Mouse (Mus musculus) spleen, adult 18-20 months (tissue): ENCODE results near the gene Dusp11.
"Not testable (repeated sequence)": the region's sequence is repeated elsewhere in the genome, so short reads cannot be mapped to it uniquely, and the experiment has no call there.

Experiments
- DNase-seq, 2 experiments: peaks; one replicate each; pipeline ENCODE4 v3.0.0; 2022; ENCODE audit warnings: mixed read lengths in 2 of 2

Gene Dusp11

GRCm38 (mm10) chr6:85935646-85936045 is 25.8 kb downstream of the Dusp11 start:
- no peak for DNase-seq

- no peak for DNase-seq
Measured at GRCm38 (mm10) chr6:85934047-85934446, 27.4 kb downstream of the Dusp11 start.

DNA sequence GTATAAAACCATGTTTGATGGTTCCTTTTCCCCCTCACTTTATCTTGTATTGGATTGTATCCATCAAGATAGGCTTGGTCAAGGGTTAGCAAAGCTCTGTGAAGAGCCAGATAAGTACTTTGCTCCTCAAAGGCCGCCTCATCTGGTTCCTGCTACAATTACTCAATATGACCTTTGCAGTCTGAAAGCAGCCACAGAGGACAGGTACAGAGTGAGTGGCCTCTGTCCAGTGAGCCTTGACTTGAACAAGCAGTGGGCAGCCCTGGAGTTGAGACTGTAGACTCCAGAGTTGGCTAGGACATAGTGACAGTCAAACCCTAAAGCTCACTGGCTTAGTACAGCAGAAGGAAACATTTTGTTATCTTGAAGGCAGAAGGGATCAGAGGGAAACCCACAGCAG is 32.2 kb downstream of the Dusp11 start:
- no peak for DNase-seq

DNA sequence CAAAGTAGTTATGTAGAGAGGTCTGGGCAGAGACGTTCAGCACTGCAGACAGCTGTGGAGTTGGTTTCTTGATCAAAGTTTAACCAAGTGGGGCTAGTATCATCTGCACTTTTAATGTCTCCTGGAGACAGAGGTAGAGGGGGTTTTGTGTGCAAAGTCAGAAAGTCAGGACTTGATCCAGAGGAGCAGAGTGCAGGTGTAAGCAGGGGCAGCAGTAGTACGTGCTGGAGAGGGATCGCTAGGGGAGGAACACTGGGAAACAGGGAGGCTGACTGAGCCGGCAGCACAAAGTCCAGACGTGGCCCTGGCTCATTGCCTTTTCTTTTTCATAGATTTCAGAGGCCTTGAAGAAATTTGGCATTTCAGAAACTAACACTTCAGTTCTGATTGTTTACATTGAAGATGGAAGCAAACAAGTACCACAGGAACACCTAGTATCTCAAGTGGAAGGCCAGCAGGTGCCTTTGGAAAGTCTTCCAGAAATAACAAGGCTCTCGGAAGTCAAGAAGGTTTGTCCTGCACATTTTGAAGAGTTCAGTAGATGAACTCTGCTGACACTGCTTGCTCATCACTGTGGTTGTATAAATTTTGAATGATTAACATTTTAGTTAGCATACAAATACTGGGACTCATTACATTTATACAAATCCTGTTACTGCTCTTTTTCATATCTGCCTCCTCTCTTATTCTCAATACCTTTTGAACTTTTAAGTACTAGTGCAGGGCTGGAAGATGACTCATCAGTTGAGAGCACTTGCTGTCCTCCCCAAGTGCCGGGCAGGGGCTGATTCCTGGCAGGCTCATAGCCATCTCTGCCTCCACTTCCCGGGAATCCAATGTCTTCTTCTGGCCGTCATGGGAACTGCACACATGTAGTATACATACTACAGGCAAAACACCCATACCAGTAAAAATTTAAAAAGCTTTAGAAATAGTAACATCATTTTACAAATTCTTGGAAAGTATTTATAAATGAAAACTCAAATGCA is 33.7 kb downstream of the Dusp11 start:
- DNase-seq: no peak

DNA sequence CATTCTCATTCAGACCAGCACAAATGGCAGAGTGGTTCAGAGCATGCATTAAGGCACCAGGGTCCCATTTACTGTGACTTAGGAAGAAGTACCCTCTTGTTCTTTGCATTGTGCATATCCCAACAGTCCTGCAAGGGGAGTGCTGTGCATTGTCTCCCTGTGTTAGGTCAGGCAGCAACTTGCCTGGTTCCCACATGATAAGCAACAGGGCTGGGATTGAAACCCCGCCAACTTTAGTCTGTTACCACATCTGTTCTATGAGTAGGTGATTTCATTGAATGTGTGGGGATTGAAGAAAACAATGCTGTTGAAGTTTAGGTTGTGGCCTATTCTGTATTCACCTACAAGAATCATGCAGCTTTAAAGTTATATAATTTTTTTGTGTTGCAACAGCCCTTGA is 34.8 kb downstream of the Dusp11 start:
- no peak for DNase-seq

DNA sequence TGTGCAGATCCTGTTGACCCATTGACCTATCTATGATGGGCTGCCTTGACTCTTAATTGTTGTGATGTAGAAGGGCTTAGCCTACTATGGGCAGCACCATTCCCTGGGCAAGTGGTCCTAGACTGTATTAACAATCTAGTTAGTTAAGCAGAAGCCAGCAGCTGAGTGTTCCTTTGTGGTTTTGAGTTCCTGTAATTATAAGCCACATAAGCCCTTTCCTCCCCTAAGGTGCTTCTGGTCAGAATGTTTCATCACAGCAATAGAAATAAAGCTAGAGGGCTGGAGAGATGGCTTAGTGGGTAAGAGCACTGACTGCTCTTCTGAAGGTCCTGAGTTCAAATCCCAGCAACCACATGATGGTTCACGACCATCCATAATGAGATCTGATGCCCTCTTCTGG is 37.8 kb downstream of the Dusp11 start:
- no peak for DNase-seq

- DNase-seq: no peak
Measured at GRCm38 (mm10) chr6:85919401-85919800, 42.1 kb downstream of the Dusp11 start.

- not testable (repeated sequence) for DNase-seq
Measured at GRCm38 (mm10) chr6:85918341-85918740, 43.1 kb downstream of the Dusp11 start.

GRCm38 (mm10) chr6:85916596-85916995 is 44.9 kb downstream of the Dusp11 start:
- no peak for DNase-seq

GRCm38 (mm10) chr6:85915539-85916513 is 45.6 kb downstream of the Dusp11 start, which contains the start of gene Nat8f1:
Gene Nat8f1, minus strand, starts transcription at chr6:85915687.
- DNase-seq: peak; percentile 76 to 82

DNA sequence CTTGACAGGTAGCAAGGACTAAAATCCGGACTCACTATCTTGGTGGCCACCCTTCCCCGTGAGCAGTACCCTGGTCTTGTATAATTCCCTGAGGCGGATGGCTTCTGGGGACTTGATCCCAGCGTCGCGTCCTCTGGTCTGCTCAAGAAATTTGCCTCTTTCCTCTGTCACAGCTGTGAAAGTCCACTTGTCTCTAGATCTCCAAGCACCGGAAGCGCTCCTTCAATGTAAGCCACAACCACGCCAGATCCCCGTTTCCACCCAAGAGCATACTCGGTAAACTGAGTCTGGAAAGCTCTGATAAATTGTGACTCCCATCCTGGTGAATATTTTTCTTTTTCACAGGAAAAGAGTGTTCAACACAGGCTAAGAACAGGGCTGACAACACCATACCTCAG is 46.3 kb downstream of the Dusp11 start:
- DNase-seq: no peak

DNA sequence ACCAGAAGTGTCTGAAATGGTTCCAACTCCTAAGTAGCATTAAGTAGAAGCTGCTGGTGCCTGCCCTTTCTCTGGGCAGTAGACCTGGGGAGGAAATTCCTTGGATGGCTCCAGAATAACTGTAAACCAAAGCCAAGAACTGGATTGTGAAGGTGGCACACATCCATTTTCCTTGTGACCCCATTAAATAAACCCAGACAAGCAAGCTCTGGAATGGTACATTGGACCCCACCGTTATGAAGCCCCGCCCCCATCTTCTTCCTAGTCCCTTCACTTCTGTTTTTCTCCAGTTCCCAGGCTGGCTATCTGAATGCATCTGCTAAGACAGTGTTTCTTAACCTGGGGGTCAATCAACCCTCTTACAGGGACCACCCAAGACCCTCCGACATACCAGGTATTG is 49.9 kb downstream of the Dusp11 start, which contains the start of gene Tprkb:
Tprkb (plus strand) TSS at position 279 of the 400 bp plus-strand sequence.
- no peak for DNase-seq

DNA sequence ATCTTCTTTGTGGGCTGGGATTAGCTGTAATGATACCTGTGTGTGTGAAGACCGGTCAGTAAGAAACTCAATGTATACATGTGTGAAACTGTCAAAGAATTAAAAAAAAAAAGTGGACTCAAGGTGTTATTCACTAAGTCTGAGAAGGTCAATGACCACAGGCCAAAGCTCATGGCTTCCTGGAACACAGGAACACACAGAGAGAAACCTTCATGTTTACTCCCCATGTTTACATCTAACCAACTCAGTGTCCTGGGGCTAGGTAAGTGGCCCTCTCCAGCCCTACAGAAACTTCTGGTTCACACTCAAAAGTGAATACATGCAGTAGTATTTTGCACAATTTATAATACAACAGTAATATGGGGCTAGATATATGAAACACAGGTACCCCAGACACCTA is 51.8 kb downstream of the Dusp11 start:
- DNase-seq: no peak

DNA sequence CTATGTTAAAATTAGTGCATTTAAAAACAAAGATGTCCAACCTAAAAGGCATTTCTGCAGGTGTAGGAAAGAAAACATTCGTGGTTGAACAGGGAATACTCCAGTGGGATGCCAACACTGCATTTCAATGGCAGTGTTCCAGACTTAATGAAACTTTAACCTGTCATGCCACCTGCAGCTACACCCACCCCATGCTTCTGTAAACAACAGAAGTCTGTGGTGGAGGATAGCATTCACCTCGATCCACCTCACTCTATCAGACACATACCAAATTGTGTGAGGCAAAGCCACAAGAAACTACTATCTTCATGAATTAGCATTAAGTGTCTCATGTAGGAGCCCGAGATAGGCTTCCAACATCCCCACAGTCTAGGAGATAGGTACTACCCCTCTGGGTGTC is 53.1 kb downstream of the Dusp11 start:
- DNase-seq: no peak

DNA sequence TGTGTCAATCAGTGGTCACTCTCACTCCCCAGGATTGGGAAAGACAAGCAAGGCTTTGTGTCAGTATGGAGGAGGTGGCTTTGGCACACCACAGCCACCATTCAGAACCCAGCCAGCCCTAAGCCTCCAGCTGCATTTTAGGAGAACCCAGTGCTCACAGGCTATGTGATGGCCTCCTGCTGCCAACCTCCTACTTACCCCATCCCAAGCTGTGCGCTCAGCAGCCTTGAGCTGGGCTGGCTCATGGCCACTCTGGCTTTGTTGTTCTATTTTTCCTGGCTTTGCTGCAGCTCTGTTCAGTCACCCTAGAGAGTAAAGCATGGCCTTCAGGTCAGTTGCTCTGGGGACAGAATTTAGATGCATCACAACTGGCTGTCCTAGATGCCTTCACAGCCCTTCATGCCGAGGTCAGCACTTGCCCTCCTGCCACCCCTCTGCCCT is 54.5 kb downstream of the Dusp11 start:
- not testable (repeated sequence) for DNase-seq

- peak; percentile 63 to 83 for DNase-seq
Measured at GRCm38 (mm10) chr6:85904642-85905061, 56.8 kb downstream of the Dusp11 start, which contains the start of gene Nat8f4. Gene Nat8f4, minus strand, starts transcription at chr6:85904884.

- DNase-seq: no peak
Measured at GRCm38 (mm10) chr6:85902303-85902702, 59.2 kb downstream of the Dusp11 start.

DNA sequence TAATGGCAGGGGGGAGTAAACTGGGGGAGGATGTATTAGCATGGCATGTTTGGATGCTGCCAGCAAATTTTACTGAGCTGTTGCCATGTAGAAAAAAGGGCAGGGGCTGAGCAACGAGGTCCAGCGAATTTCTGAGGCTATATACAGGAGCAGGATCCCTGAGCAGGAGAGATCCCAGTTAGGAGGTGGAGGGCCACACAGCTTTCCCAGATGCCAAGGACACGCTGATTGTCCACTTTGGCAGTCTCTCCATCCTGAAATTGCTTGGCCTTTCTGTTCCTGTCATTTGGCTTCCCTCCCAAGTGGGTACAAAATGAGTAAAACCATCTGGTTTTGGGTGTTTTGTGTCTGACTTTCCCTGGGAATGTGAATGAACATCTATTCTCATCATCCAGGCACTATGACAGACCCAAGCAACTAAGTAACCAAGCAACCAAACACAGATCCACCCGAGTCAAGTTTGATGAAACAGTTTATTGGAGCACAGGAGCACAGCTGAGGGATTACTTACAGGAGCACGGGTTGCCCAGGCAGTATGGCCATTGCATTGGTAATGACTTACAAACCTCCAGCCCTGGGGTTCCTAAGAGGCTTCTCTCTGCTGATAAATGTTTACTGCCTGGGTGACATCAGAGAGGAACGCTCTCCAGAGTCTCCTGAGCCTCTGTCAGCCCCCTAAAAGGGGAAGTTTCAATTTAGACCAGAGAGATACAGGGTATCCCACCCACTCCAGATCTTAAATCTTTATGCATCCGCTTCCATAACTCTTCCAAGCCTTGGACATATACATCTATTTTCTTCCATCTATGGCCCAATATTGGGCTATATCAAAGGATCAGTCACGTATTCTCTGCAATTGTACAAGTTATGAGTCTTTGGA is 62.6 kb downstream of the Dusp11 start:
- not testable (repeated sequence) for DNase-seq

DNA sequence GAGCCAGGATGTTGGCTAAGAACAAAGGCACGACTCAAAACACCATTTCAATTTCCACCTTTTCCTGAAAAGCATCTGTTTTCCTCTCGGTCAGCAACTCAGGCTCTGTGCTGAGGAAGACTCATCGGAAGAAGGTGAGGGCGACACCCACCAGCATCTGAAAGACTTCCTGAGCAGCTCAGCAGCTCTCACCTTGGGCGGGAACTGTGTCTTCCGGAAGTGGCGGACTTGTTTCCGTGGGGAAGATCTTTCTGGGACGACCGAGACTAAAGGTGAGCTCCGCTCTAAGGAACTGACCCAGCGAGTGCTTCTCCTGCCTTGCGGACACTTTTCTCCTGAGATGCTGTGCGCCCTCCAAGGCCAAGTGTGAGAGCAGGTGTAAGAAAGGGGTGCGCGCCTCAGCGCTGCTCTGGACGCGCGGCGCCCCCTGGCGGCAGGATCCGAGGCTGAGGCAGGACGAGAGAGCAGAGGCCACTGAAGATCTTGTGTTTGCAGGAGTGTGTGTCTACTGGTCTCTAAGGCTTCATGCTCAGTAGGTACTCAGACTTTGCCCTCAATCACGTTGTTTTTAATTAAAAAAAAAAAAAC is 66.3 kb downstream of the Dusp11 start:
- peak in 1 of 2 experiments; percentile 11 for DNase-seq
